Mouse (Mus musculus) lung, postnatal 0 days (tissue): ENCODE data around the gene Atp2b2.

Experiments
- CTCF ChIP-seq: IDR thresholded peaks from 2 replicates; pipeline ENCODE4 v1.5.1; 2016; ENCODE audit warnings: antibody characterized with exemption, mild to moderate bottlenecking
- EP300 ChIP-seq: IDR thresholded peaks from 2 replicates; pipeline ENCODE4 v1.6.1; 2016; ENCODE audit warnings: antibody characterized with exemption, mild to moderate bottlenecking, control low read depth

- no peak for TF ChIP-seq CTCF
- TF ChIP-seq EP300, result no peak
Observed at GRCm38 (mm10) chr6:113795241-113795702, 247.1 kb downstream of the Atp2b2 start.
